Mouse (Mus musculus) ES-Bruce4 (cell line): ENCODE measurements around the gene Trim14.

ENCODE experiments used
- CTCF ChIP-seq: IDR thresholded peaks from one replicate; pipeline ENCODE4 v1.8.1; 2011; ENCODE audit warnings: low read depth, low read length
- POLR2A ChIP-seq: IDR thresholded peaks from one replicate; pipeline ENCODE4 v1.8.1; 2011; ENCODE audit warnings: low read length; ENCODE audit not compliant: insufficient read depth

DNA sequence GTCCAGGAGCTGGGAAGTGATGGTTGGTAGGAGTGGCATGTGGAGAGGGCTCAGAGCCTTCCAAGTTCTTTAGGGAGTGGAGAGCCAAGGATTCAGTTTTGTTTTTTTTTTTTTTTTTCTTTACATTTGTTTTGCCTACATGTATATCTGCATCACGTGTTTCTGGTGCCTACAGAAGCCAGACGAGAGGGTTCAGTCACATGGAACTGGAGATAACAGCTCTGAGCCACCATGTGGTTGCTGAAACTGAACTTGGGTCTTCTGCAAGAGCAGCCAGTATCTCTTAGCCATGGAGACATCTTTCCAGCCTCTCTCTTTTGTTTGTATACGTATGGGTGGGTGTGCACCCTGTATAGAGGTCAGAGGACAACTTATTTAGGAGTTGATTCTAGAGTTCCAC lies 32.1 kb downstream of the Trim14 start:
- TF ChIP-seq CTCF (no peak), POLR2A (no peak)
